Mouse (Mus musculus) right cerebral cortex, postnatal 10 days (tissue): Measurements from ENCODE around the gene Taar4.

Source experiments
- DNase-seq, 2 experiments: peaks; one replicate each; pipeline ENCODE4 v3.0.0; 2021; ENCODE audit warnings: low spot score in 2 of 2

Gene Taar4

DNA sequence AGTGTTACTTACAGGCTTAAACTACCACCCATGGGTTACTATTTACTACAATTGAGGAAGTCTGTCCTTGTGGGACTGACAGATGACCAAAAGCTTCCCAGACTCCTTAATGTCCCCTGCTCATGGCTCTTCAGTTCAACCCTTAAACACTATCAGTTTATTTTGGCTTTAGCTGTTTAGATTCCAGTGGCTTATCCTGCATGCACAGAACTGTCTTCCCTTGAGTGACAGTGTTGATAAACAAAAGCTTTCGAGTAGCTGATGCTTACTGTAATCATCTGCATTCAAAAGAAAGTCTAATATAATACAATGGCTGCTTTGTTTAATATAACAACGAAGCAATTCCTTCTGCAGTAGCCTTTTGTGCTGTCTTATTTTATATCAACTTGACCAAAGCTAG, 46.7 kb downstream of the Taar4 start:
- no peak for DNase-seq

DNA sequence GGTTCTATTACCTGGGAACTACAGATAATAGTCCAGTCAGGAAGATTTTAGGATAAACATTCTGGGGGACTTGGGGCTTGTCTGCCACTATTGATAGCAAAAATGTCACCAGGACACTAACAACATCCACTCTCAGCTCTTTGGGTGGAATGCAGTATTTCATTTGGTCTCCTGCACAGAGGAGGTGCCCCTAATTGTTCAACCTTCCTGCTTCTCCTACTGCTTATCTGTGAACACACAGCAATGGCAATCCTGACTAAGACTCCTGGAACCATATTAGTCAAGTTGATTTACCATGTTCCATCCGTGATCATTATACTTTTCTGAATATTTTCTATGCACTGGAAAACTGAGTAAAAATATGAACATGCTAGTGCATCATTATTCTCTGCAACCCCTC, 47.8 kb downstream of the Taar4 start:
- no peak for DNase-seq
